Mouse (Mus musculus): ENCODE measurements around the gene Calm1.
"Not testable (repeated sequence)": the region's sequence is repeated elsewhere in the genome, so short reads cannot be mapped to it uniquely, and the experiment has no call there.

The Calm1 gene

DNA sequence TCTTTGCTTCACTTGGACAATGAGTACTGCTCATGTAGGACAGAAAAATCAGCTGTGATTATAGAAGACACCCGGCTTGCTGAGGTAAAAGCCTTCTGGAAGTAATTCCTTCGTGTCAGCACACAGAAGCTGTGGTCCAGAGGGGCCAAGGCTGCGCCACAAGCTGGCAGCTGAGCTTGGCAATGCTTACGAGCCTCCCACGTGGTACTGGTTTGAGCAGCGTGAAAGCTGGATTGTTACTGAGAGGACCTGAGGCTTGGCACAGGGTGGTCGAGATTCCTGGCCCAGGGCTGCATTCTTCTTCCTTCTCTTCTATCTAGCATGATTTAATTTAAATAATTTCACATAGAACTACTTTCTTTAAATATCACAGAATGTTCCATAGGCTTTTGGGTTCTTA lies 2.4 kb upstream of the Calm1 start:
- no peak for DNase-seq (ENCODE audit: low read depth)

GRCm38 (mm10) chr12:100199891-100200644 lies 833 bp downstream of the Calm1 start:
- no peak for DNase-seq (ENCODE audit: low read depth)

GRCm38 (mm10) chr12:100200645-100201362 lies 1.6 kb downstream of the Calm1 start:
- no peak for DNase-seq (ENCODE audit: low read depth)

- no peak for DNase-seq (ENCODE audit: low read depth)
Measured at GRCm38 (mm10) chr12:100201363-100201711, 2.1 kb downstream of the Calm1 start.

DNA sequence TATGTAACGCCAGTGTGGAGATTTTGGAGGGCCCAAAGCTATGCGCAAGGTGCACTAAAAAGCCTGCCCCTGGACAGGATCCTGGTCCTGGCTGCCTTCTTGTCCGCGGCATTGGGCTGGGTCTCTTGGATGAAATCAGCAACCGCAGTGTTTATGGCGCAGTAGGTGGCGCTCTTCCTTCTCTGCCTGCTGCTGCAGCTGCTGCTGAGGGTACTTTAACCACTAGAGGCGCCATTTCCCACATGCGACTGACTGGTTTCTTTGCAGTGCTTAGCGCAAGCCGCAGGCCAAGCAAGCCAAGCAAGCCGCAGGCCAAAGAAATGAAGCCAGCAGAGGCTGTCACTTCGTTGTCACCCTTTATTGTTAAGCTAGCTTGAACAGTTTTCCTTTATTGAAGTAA lies 2.6 kb downstream of the Calm1 start:
- DNase-seq (ENCODE audit: low read depth) = peak; percentile 98

- DNase-seq (ENCODE audit: low read depth) = no peak
Measured at GRCm38 (mm10) chr12:100203759-100204158, 4.5 kb downstream of the Calm1 start.

DNA sequence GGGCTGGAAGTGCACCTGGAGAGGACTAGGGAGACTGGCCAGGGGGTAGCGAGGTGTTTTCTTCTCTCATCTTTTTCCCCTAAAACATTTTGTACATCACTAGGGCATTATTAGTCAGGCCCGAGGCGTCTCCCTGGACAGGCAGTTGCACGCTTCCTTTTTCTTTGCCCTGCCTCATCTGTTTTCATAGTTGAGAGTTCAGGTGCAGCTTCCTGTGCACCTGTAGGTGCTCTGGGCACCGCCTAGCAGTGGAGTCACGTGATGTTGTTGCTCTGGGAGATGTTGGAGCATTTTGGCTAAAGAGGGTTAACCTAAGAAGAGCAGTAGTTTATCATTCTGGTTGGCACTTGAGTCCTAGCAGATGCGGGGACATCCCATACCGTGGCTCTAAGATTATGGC lies 5.9 kb downstream of the Calm1 start:
- DNase-seq (ENCODE audit: low read depth) = no peak

DNA sequence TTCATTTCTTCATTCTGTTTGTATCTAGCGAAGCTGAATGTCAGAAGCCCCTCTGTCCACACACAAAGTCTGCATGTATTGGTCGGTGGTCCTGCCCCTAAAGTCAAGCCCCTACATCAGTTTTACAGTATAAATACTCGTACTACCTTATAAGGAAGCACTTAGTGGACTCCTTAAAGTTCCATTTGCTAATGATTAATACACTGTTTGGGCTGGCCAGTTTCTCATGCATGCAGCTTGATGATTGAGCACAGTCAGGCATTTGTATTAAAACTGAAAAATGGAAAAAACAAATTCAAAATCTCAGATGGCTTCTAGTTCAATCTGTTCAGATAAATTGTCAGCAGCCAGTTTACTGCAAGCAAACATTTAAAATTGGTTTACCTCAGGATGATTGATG lies 7.3 kb downstream of the Calm1 start:
- DNase-seq (ENCODE audit: low read depth) = no peak

DNA sequence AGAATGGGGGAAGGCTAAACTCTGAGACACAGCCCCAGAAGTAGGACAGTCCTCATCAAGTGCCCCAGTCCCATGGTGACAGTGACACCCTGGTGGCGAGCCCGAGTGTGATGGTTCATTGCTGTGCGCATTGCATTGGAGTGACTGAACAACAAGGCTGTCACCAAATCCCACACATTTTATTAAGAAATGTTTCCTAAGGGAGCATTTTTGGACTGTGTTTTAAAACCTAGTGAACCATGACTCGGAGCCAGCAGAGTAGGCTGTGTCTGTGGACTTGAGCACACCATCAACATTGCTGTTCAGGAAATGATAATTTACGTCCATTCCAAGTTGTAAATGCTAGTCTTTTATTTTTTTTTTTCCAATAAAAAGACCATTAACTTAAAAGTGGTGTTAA lies 7.7 kb downstream of the Calm1 start:
- no peak for DNase-seq (ENCODE audit: low read depth)

DNA sequence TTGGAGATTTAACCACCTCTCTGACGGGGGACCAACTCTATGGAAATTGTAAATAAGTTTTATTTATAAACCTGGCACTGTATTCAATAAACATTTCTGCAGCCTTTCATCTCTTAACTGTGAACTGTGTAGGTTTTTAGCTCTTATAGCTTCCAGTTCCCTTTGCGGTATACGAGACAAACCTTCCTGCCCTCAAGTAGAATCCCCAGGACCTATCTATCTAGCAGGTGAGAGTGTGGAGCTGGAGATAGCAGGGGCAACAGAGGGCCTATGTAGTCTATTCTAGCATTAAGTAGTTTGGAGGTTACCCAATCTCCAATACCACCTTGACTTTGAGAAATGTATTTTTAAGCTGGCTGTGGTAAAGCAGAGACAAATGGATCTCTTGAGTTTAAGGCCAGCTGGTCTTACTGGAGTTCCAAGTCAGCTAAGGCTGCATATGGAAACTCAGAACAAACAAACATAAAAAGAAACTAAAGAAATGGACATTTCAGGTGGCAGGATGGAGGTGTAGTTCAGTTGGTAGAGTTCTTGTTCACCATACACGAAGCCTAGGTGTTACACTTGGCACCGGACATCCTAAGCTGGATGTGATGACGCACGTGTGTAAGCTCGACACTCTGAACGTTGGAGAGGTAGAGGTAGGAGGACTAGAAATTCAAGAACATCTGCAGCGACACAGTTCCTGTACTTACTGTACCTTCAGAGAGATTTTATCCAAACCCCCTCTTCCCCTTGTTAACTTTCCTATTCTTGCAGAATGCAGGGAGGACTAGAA lies 10.7 kb downstream of the Calm1 start:
- DNase-seq (ENCODE audit: low read depth) = no peak

DNA sequence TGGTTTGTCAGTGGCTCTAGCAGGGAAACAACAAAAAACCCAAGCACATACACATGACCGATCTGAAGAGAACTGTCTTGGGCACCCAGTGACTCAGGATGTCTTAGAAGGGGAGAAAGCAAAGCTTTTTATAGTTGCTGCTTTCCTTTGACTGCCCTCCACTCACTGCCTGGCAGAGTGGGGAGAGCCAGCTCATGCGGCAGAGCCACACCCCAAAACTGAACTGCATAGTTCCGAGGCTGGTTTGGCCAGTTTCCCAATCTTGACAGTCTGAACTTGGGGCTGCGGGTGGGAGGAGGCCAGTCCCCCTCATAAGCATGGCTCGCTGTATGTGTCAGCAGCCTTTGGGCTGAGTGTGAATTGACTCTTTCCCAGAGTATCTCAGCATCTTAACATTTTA lies 11.7 kb downstream of the Calm1 start:
- no peak for DNase-seq (ENCODE audit: low read depth)

DNA sequence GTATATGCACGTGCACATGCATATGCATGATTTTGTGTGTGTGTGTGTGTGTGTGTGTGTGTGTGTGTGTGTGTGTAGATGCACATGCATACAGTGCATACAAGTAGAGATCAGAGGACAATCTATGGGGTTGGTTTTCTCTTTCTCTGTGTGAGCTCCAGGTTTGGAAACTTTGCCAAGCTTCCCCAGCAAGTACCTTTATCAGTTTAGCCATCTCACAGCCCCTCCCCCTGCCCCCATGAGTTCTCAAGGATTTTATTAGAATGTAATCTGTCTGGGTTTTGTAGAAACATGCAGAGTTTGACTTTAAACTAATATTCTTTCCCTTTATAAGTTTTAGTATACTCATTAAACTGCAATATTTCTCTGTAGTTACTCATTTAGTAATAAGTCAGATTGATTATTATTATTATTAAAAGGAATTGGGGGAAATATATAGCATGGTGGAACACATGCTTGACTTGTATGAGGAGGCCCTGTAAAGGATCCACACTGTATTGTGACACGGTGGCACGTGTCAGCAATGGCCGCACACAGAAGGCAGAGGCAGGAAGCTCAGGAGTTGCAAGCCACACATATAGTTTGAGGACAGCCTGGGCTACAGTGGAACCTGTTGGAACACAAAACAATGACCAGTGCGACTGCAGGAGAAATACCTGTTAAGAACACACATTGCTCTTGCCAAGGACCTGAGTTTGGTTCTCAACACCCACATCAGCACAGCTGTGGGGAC lies 12.4 kb downstream of the Calm1 start:
- DNase-seq (ENCODE audit: low read depth) = no peak

DNA sequence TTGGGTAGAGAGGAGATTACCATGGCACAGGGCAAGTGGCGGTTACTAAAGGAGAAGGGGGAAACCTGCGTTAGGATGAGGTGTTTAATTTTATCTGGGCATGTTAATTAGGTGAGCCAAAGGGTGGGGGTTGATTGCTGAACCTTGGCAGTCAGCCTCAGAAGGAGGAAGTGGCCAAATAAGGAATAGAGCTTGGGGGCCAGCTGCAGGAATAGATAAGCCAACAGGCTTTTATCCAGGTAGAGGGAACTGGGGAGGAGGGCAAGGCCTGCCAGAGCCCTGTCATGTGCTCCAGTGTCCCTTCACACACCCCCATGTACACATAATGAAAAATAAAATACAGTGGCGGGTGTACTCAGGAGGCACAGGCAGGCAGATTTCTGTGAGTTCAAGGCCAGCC lies 13.2 kb downstream of the Calm1 start:
- DNase-seq (ENCODE audit: low read depth) = no peak

DNA sequence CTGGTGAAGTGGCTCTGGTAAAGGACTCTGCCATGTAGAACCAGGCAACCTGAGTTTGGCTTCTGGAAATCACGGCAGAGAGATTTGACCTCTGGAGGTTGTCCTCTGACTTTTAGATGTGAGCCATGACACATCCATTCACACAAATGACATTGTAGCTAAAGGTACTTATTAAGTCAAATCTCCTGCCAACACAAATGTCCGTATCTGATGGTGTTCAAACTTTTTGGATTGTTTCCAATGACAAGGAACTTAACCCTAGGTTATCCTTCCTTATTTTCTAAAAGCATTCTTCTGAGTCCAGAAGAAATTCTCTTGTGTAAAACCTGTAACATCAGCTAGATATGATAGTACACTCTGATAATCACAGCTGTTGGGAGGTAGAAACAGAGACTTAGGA lies 13.9 kb downstream of the Calm1 start:
- DNase-seq (ENCODE audit: low read depth) = no peak

GRCm38 (mm10) chr12:100214156-100214555 lies 14.9 kb downstream of the Calm1 start:
- no peak for DNase-seq (ENCODE audit: low read depth)

- no peak for DNase-seq (ENCODE audit: low read depth)
Measured at GRCm38 (mm10) chr12:100214738-100215137, 15.5 kb downstream of the Calm1 start.

GRCm38 (mm10) chr12:100217087-100217486 lies 17.9 kb downstream of the Calm1 start:
- not testable (repeated sequence) for DNase-seq (ENCODE audit: low read depth)

DNA sequence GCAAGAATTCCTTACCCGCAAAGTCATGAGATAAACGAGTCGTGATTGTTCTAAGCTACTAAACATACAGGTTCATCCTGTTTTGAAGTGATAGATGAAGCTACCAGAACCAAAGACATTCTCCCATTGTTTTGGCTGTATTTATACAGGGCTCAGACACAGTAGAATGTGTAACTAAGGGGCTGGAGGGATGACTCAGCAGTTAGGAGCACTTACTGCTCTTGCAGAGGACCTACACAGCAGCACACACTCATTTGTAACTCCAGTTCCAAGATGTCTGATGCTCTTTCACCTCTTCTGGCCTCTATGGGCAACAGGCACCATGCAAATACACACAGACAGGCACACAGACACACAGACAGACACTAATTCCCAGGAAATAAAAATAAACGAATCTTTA lies 20.8 kb downstream of the Calm1 start:
- no peak for DNase-seq (ENCODE audit: low read depth)

- DNase-seq (ENCODE audit: low read depth) = no peak
Measured at GRCm38 (mm10) chr12:100221608-100222321, 22.5 kb downstream of the Calm1 start.

DNA sequence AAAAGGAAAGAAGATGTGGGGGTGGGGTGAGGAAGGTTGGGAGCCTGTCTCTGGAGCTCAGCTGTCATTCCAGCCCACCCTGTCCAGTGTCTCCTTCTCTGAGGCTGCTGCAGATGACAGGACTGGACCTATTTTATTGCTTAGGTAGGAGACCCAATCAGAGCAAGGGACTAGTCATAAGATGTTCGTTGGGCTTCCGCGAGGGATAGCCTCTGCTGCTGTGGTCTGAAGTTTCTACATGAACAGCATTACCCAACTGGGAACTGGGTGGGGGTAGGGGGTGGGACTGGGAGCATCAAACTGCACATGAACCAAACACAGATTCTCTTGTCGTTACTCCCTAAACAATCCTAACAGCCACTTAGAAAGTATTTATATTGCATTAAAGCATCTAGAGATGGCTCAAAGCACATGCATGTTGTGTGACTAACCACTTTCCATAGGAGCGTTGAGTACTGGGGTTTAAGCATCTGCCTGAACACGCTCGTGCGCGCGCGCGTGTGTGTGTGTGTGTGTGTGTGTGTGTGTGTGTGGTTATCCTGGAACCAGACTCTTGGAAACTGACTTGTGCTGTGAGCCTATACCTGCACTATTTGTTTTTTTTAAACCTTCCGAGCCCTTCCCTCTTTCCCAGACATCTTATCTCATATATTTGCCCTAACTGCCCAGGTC lies 23.2 kb downstream of the Calm1 start:
- DNase-seq (ENCODE audit: low read depth) = no peak

GRCm38 (mm10) chr12:100223531-100223930 lies 24.3 kb downstream of the Calm1 start:
- DNase-seq (ENCODE audit: low read depth) = no peak

All from c-Kit-positive CD71-negative TER-119-negative erythroid progenitor cells, embryonic 14.5 days (primary cell).